Mouse (Mus musculus) neural tube, embryonic 11.5 days (tissue): ENCODE measurements around the gene Axin1. TPM values are rescaled to one million over a fixed set of nuclear protein-coding genes. Genes with fewer than 3 reads are reported as not detected.

Experiments used
- ATAC-seq: fragments of 200-750 bp; cut with Nextera tagmentation; 2 replicates; pipeline ENCODE4 v1.8.0; 2017; ENCODE audit warnings: moderate number of reproducible peaks, mild to moderate bottlenecking, moderate TSS enrichment, moderate library complexity; ENCODE audit not compliant: insufficient read depth, low FRiP score, low TSS enrichment
- DNase-seq: peaks from one replicate; pipeline ENCODE4 v3.0.0-alpha.2; 2015; ENCODE audit warnings: low spot score
- H3K27ac ChIP-seq: fragments of 300-500 bp; sonication (generic); 2 replicates; pipeline ENCODE4 v1.5.1; 2014; ENCODE audit warnings: low read depth, mild to moderate bottlenecking, low read length
- H3K27me3 ChIP-seq: fragments of 300-500 bp; sonication (generic); 2 replicates; pipeline ENCODE4 v1.6.1; 2014; ENCODE audit warnings: mild to moderate bottlenecking, low read length, mixed read lengths; ENCODE audit not compliant: control insufficient read depth, insufficient read depth
- H3K36me3 ChIP-seq: fragments of 300-500 bp; sonication (generic); 2 replicates; pipeline ENCODE4 v1.6.1; 2014; ENCODE audit warnings: mild to moderate bottlenecking, low read length, moderate library complexity, mixed read lengths; ENCODE audit not compliant: control insufficient read depth, insufficient read depth
- H3K4me1 ChIP-seq: fragments of 300-500 bp; sonication (generic); 2 replicates; pipeline ENCODE4 v1.6.1; 2014; ENCODE audit warnings: low read length, mixed read lengths; ENCODE audit not compliant: control insufficient read depth, insufficient read depth
- H3K4me2 ChIP-seq: fragments of 300-500 bp; sonication (generic); 2 replicates; pipeline ENCODE4 v1.6.1; 2014; ENCODE audit warnings: low read depth, mild to moderate bottlenecking, moderate library complexity
- H3K4me3 ChIP-seq: fragments of 300-500 bp; sonication (generic); 2 replicates; pipeline ENCODE4 v1.5.1; 2014; ENCODE audit warnings: low read depth, low read length
- H3K9ac ChIP-seq: fragments of 300-500 bp; sonication (generic); 2 replicates; pipeline ENCODE4 v1.6.1; 2014; ENCODE audit warnings: mild to moderate bottlenecking, low read length
- H3K9me3 ChIP-seq: fragments of 300-500 bp; sonication (generic); 2 replicates; pipeline ENCODE4 v1.6.1; 2016; ENCODE audit warnings: low read length; ENCODE audit not compliant: control insufficient read depth
- WGBS: fragments of 180-500 bp; shearing (Covaris S2); extraction: QIAGEN DNeasy Blood & Tissue Kit; methylation state at CpG from one replicate; pipeline ENCODE4 v1.1.7; 2014; 5-methylcytosine and 5-hydroxymethylcytosine counted together
- polyA plus RNA-seq: library from polyadenylated mRNA; unstranded; fragments of >200 nt; fragmentation: Nextera tagmentation; extraction: Ambion mirVana; gene quantifications from 2 replicates; pipeline ENCODE4 v1.2.1, GENCODE M21; 2014

Axin1 gene
- polyA plus RNA-seq, 1 experiment from 2014 or later: 19.3 TPM

- ATAC-seq (no peak), DNase-seq (no peak)
- no peak overlapping the region for H3K27ac ChIP-seq
- peaks cover 10% of the 10 kb centered on the region for H3K36me3 ChIP-seq
- H3K4me2 ChIP-seq: no peak overlapping the region
- H3K4me3 ChIP-seq: no peak overlapping the region
- no peak overlapping the region for H3K9ac ChIP-seq
- no peaks in the 10 kb centered on the region for H3K27me3 ChIP-seq
- WGBS: 82% methylated on average over 18 of the region's 18 CpGs
- H3K9me3 ChIP-seq: no peaks in the 10 kb centered on the region
- H3K4me1 ChIP-seq: no peaks in the 10 kb centered on the region
Measured at GRCm38 (mm10) chr17:26131062-26131732, 7.3 kb upstream of the Axin1 start.

GRCm38 (mm10) chr17:26131856-26132853, 6.3 kb upstream of the Axin1 start:
- Histone ChIP-seq H3K9ac (no peak overlapping the region), H3K36me3 (peaks cover 7% of the 10 kb centered on the region; the same call in 1 of the 2 replicates), H3K27ac (no peak overlapping the region), H3K27me3 (no peaks in the 10 kb centered on the region), H3K4me1 (no peaks in the 10 kb centered on the region), H3K4me2 (no peak overlapping the region), H3K9me3 (no peaks in the 10 kb centered on the region), H3K4me3 (no peak overlapping the region)
- 91% methylated on average over 18 of the region's 18 CpGs for WGBS
- ATAC-seq (no peak), DNase-seq (no peak)

GRCm38 (mm10) chr17:26137106-26137750, 1.3 kb upstream of the Axin1 start:
- H3K27ac ChIP-seq: no peak overlapping the region
- ATAC-seq: no peak

GRCm38 (mm10) chr17:26137751-26138130, 747 bp upstream of the Axin1 start:
- ATAC-seq (no peak), DNase-seq (no peak)
- 82% methylated on average over 2 of the region's 2 CpGs for WGBS
- H3K4me2 ChIP-seq: peak overlapping the region; percentile 73
- H3K4me1 ChIP-seq: peaks cover 10% of the 10 kb centered on the region
- H3K27ac ChIP-seq: 0 out of 2 replicates have a peak overlapping the region, but pooled peaks have one; percentile 94
- no peaks in the 10 kb centered on the region for H3K9me3 ChIP-seq
- H3K36me3 ChIP-seq: no peaks in the 10 kb centered on the region; the same call in 1 of the 2 replicates
- H3K27me3 ChIP-seq: no peaks in the 10 kb centered on the region
- H3K9ac ChIP-seq: peak overlapping the region; percentile 15
- H3K4me3 ChIP-seq: peak overlapping the region; percentile 97

More at GRCm38 (mm10) chr17:26137106-26137750, 1.3 kb upstream of the Axin1 start:
- no peaks in the 10 kb centered on the region for H3K36me3 ChIP-seq
- H3K27me3 ChIP-seq: no peaks in the 10 kb centered on the region
- H3K9me3 ChIP-seq: no peaks in the 10 kb centered on the region
- no peak overlapping the region for H3K9ac ChIP-seq
- H3K4me2 ChIP-seq: no peak overlapping the region; the same call in 1 of the 2 replicates
- peaks cover 10% of the 10 kb centered on the region for H3K4me1 ChIP-seq
- 91% methylated on average over 11 of the region's 11 CpGs for WGBS
- DNase-seq: no peak
- H3K4me3 ChIP-seq: no peak overlapping the region

GRCm38 (mm10) chr17:26138901-26139381, 453 bp downstream of the Axin1 start:
- Histone ChIP-seq H3K36me3 (no peaks in the 10 kb centered on the region; the same call in 1 of the 2 replicates), H3K4me3 (peak overlapping the region; percentile 97), H3K27me3 (no peaks in the 10 kb centered on the region), H3K9ac (peak overlapping the region; percentile 97), H3K4me1 (peaks cover 10% of the 10 kb centered on the region), H3K27ac (peak overlapping the region; percentile 94), H3K9me3 (no peaks in the 10 kb centered on the region), H3K4me2 (peak overlapping the region; percentile 73)
- DNase-seq: peak; percentile 59
- peak; percentile 68 for ATAC-seq
- 1% methylated on average over 57 of the region's 58 CpGs for WGBS

- Histone ChIP-seq H3K4me2 (no peak overlapping the region), H3K27me3 (no peaks in the 10 kb centered on the region)
- no peak for DNase-seq
Measured at GRCm38 (mm10) chr17:26142796-26143195, 4.3 kb downstream of the Axin1 start.

GRCm38 (mm10) chr17:26143386-26143785, 4.9 kb downstream of the Axin1 start:
- H3K4me2 ChIP-seq: no peak overlapping the region
- H3K27me3 ChIP-seq: no peaks in the 10 kb centered on the region
- no peak for ATAC-seq
- no peak overlapping the region for H3K27ac ChIP-seq
- no peak overlapping the region for H3K4me3 ChIP-seq
- H3K4me1 ChIP-seq: peaks cover 10% of the 10 kb centered on the region
- 96% methylated on average over 5 of the region's 5 CpGs for WGBS
- H3K9me3 ChIP-seq: no peaks in the 10 kb centered on the region; the same call in 1 of the 2 replicates
- peaks cover 5% of the 10 kb centered on the region for H3K36me3 ChIP-seq
- no peak overlapping the region for H3K9ac ChIP-seq
- no peak for DNase-seq

More at GRCm38 (mm10) chr17:26142796-26143195, 4.3 kb downstream of the Axin1 start:
- 93% methylated on average over 4 of the region's 4 CpGs for WGBS
- Histone ChIP-seq H3K36me3 (peaks cover 5% of the 10 kb centered on the region), H3K9ac (no peak overlapping the region), H3K9me3 (no peaks in the 10 kb centered on the region; the same call in 1 of the 2 replicates), H3K4me1 (peaks cover 10% of the 10 kb centered on the region), H3K27ac (no peak overlapping the region), H3K4me3 (no peak overlapping the region)
- no peak for ATAC-seq

GRCm38 (mm10) chr17:26149056-26149455, 10.6 kb downstream of the Axin1 start:
- no peak for ATAC-seq
- peaks cover 13% of the 10 kb centered on the region for H3K36me3 ChIP-seq
- WGBS: 82% methylated on average over 2 of the region's 2 CpGs

More at GRCm38 (mm10) chr17:26149056-26149455, 10.6 kb downstream of the Axin1 start:
- Histone ChIP-seq H3K9ac (no peak overlapping the region), H3K9me3 (no peaks in the 10 kb centered on the region; the same call in 1 of the 2 replicates), H3K27me3 (no peaks in the 10 kb centered on the region), H3K27ac (no peak overlapping the region), H3K4me2 (no peak overlapping the region), H3K4me1 (no peaks in the 10 kb centered on the region), H3K4me3 (no peak overlapping the region)
- no peak for DNase-seq
